Mouse (Mus musculus): ENCODE results near the gene Pygb. TPM values are rescaled to one million over a fixed set of nuclear protein-coding genes. Genes with fewer than 3 reads are reported as not detected.
A peak's percentile ranks its signal among the peaks of the same experiment; 100 is the strongest.

Gene Pygb
- total and polyA plus RNA-seq, 2 experiments from 2014 or later = 102 to 174 TPM

GRCm38 (mm10) chr2:150812816-150813215, 26.3 kb downstream of the Pygb start:
- no peak overlapping the region for H3K4me3 ChIP-seq (ENCODE audit: low read depth, low read length)
- 94% methylated on average over 6 of the region's 6 CpGs for WGBS
- ATAC-seq (no peak), DNase-seq (no peak)
- H3K9me3 ChIP-seq (ENCODE audit: low read length) = no peaks in the 10 kb centered on the region
- no peak overlapping the region for H3K4me2 ChIP-seq (ENCODE audit: low read depth)
- H3K27me3 ChIP-seq (ENCODE audit: insufficient read depth, low read length) = no peaks in the 10 kb centered on the region
- no peak for TF ChIP-seq CTCF (IDR thresholded peaks at IDR 0.05; ENCODE audit: low read depth)
- H3K4me1 ChIP-seq (ENCODE audit: insufficient read depth) = no peaks in the 10 kb centered on the region
- no peak overlapping the region for H3K9ac ChIP-seq
- H3K27ac ChIP-seq (ENCODE audit: low read depth, low read length) = no peak overlapping the region
- H3K36me3 ChIP-seq (ENCODE audit: insufficient read depth) = peaks cover 82% of the 10 kb centered on the region

GRCm38 (mm10) chr2:150816676-150817402, 30.3 kb downstream of the Pygb start:
- Histone ChIP-seq H3K27ac (ENCODE audit: low read depth, low read length) (no peak overlapping the region), H3K9ac (no peak overlapping the region), H3K27me3 (ENCODE audit: insufficient read depth, low read length) (no peaks in the 10 kb centered on the region), H3K4me1 (ENCODE audit: insufficient read depth) (no peaks in the 10 kb centered on the region), H3K9me3 (ENCODE audit: low read length) (no peaks in the 10 kb centered on the region), H3K36me3 (ENCODE audit: insufficient read depth) (peaks cover 91% of the 10 kb centered on the region), H3K4me2 (ENCODE audit: low read depth) (no peak overlapping the region), H3K4me3 (ENCODE audit: low read depth, low read length) (no peak overlapping the region)
- TF ChIP-seq CTCF (IDR thresholded peaks at IDR 0.05; ENCODE audit: low read depth) = no peak
- ATAC-seq = 0 out of 2 replicates have a peak, but pooled peaks have one; percentile 21
- WGBS = 94% methylated on average over 18 of the region's 18 CpGs
- no peak for DNase-seq

- Histone ChIP-seq H3K27me3 (ENCODE audit: insufficient read depth, low read length) (no peaks in the 10 kb centered on the region), H3K4me2 (ENCODE audit: low read depth) (no peak overlapping the region), H3K27ac (ENCODE audit: low read depth, low read length) (no peak overlapping the region), H3K4me3 (ENCODE audit: low read depth, low read length) (no peak overlapping the region), H3K9ac (no peak overlapping the region), H3K36me3 (ENCODE audit: insufficient read depth) (peaks cover 84% of the 10 kb centered on the region), H3K9me3 (ENCODE audit: low read length) (no peaks in the 10 kb centered on the region), H3K4me1 (ENCODE audit: insufficient read depth) (no peaks in the 10 kb centered on the region)
- no peak for DNase-seq
- no peak for TF ChIP-seq CTCF (IDR thresholded peaks at IDR 0.05; ENCODE audit: low read depth)
- WGBS = 89% methylated on average over 8 of the region's 8 CpGs
- no peak for ATAC-seq
These were observed 32.2 kb downstream of the Pygb start for GRCm38 (mm10) chr2:150818742-150819141.

GRCm38 (mm10) chr2:150820720-150821119, 34.2 kb downstream of the Pygb start:
- 87% methylated on average over 8 of the region's 8 CpGs for WGBS
- Histone ChIP-seq H3K9ac (no peak overlapping the region), H3K27ac (ENCODE audit: low read depth, low read length) (no peak overlapping the region), H3K4me3 (ENCODE audit: low read depth, low read length) (no peak overlapping the region), H3K9me3 (ENCODE audit: low read length) (no peaks in the 10 kb centered on the region), H3K36me3 (ENCODE audit: insufficient read depth) (peaks cover 82% of the 10 kb centered on the region), H3K4me2 (ENCODE audit: low read depth) (no peak overlapping the region), H3K4me1 (ENCODE audit: insufficient read depth) (no peaks in the 10 kb centered on the region), H3K27me3 (ENCODE audit: insufficient read depth, low read length) (no peaks in the 10 kb centered on the region)
- ATAC-seq (no peak), DNase-seq (no peak)
- no peak for TF ChIP-seq CTCF (IDR thresholded peaks at IDR 0.05; ENCODE audit: low read depth)

GRCm38 (mm10) chr2:150822987-150823386, 36.5 kb downstream of the Pygb start:
- no peak for TF ChIP-seq CTCF (IDR thresholded peaks at IDR 0.05; ENCODE audit: low read depth)
- DNase-seq (no peak), ATAC-seq (no peak)
- Histone ChIP-seq H3K9me3 (ENCODE audit: low read length) (no peaks in the 10 kb centered on the region), H3K4me3 (ENCODE audit: low read depth, low read length) (no peak overlapping the region), H3K4me1 (ENCODE audit: insufficient read depth) (no peaks in the 10 kb centered on the region), H3K27ac (ENCODE audit: low read depth, low read length) (no peak overlapping the region), H3K9ac (no peak overlapping the region), H3K27me3 (ENCODE audit: insufficient read depth, low read length) (no peaks in the 10 kb centered on the region), H3K36me3 (ENCODE audit: insufficient read depth) (peaks cover 82% of the 10 kb centered on the region), H3K4me2 (ENCODE audit: low read depth) (no peak overlapping the region)
- WGBS = 79% methylated on average over 8 of the region's 8 CpGs

GRCm38 (mm10) chr2:150826426-150826825, 39.9 kb downstream of the Pygb start:
- Histone ChIP-seq H3K4me1 (ENCODE audit: insufficient read depth) (no peaks in the 10 kb centered on the region), H3K9ac (no peak overlapping the region), H3K27ac (ENCODE audit: low read depth, low read length) (no peak overlapping the region), H3K4me2 (ENCODE audit: low read depth) (no peak overlapping the region), H3K4me3 (ENCODE audit: low read depth, low read length) (no peak overlapping the region), H3K27me3 (ENCODE audit: insufficient read depth, low read length) (no peaks in the 10 kb centered on the region), H3K36me3 (ENCODE audit: insufficient read depth) (peaks cover 86% of the 10 kb centered on the region), H3K9me3 (ENCODE audit: low read length) (no peaks in the 10 kb centered on the region)
- 91% methylated on average over 3 of the region's 3 CpGs for WGBS
- ATAC-seq (no peak), DNase-seq (no peak)
- no peak for TF ChIP-seq CTCF (IDR thresholded peaks at IDR 0.05; ENCODE audit: low read depth)

- Histone ChIP-seq H3K4me2 (ENCODE audit: low read depth) (no peak overlapping the region), H3K27me3 (ENCODE audit: insufficient read depth, low read length) (no peaks in the 10 kb centered on the region), H3K9me3 (ENCODE audit: low read length) (no peaks in the 10 kb centered on the region), H3K9ac (no peak overlapping the region), H3K4me1 (ENCODE audit: insufficient read depth) (no peaks in the 10 kb centered on the region), H3K36me3 (ENCODE audit: insufficient read depth) (peaks cover 95% of the 10 kb centered on the region), H3K27ac (ENCODE audit: low read depth, low read length) (no peak overlapping the region), H3K4me3 (ENCODE audit: low read depth, low read length) (no peak overlapping the region)
- ATAC-seq = 0 out of 2 replicates have a peak, but pooled peaks have one; percentile 21
- WGBS = 89% methylated on average over 3 of the region's 3 CpGs
- TF ChIP-seq CTCF (IDR thresholded peaks at IDR 0.05; ENCODE audit: low read depth) = no peak
- no peak for DNase-seq
These were observed 41.6 kb downstream of the Pygb start for GRCm38 (mm10) chr2:150828164-150828563.

All from forebrain, postnatal 0 days (tissue).